Mouse (Mus musculus) heart, adult 2 months (tissue): ENCODE data around the gene Hspb8. TPM values are rescaled to one million over a fixed set of nuclear protein-coding genes. Genes with fewer than 3 reads are reported as not detected.

ENCODE experiments used
- DNase-seq, 2 experiments: peaks; one replicate each; pipeline ENCODE4 v3.0.0; 2021
- H3K27ac ChIP-seq: fragments of 200-600 bp; 2 replicates; pipeline ENCODE4 v1.8.1; 2022
- H3K27me3 ChIP-seq: fragments of 200-500 bp; 2 replicates; pipeline ENCODE4 v1.6.1; 2012; ENCODE audit warnings: mild to moderate bottlenecking, low read length, inconsistent platforms, mixed read lengths; ENCODE audit not compliant: control insufficient read depth, insufficient read depth
- H3K36me3 ChIP-seq: fragments of 200-500 bp; 2 replicates; pipeline ENCODE4 v1.6.1; 2012; ENCODE audit warnings: low read length, inconsistent platforms; ENCODE audit not compliant: control insufficient read depth, insufficient read depth
- H3K4me1 ChIP-seq: fragments of 200-500 bp; 2 replicates; pipeline ENCODE4 v1.6.1; 2011; ENCODE audit warnings: low read length; ENCODE audit not compliant: control insufficient read depth, insufficient read depth
- H3K4me3 ChIP-seq: fragments of 200-600 bp; 2 replicates; pipeline ENCODE4 v1.8.1; 2022
- H3K79me2 ChIP-seq: fragments of 200-500 bp; replicated peaks from 2 replicates; pipeline ENCODE4 v1.6.1; 2012; ENCODE audit warnings: mild to moderate bottlenecking, inconsistent platforms, low read length, moderate library complexity, mixed read lengths; ENCODE audit not compliant: control insufficient read depth, insufficient read depth
- H3K9ac ChIP-seq: fragments of 200-500 bp; 2 replicates; pipeline ENCODE4 v1.6.1; 2012; ENCODE audit warnings: low read depth, mild to moderate bottlenecking, control low read depth, inconsistent platforms, low read length, mixed read lengths
- CTCF ChIP-seq: fragments of 200-600 bp; IDR thresholded peaks from 2 replicates; pipeline ENCODE4 v1.8.1; 2022; ENCODE audit warnings: antibody characterized with exemption, mild to moderate bottlenecking, moderate library complexity
- EP300 ChIP-seq: fragments of 200-500 bp; IDR thresholded peaks from 2 replicates; pipeline ENCODE4 v1.6.1; 2011; ENCODE audit warnings: low read depth, low read length, control low read depth; ENCODE audit not compliant: insufficient read depth
- POLR2A ChIP-seq: fragments of 200-500 bp; IDR thresholded peaks from 2 replicates; pipeline ENCODE4 v1.6.1; 2011; ENCODE audit warnings: mild to moderate bottlenecking, low read depth, low read length, control low read depth; ENCODE audit not compliant: insufficient read depth
- WGBS: fragments of 180-500 bp; shearing (Covaris S2); methylation state at CpG from one replicate; pipeline ENCODE4 v1.1.7; 2018; 5-methylcytosine and 5-hydroxymethylcytosine counted together
- intact Hi-C: fragments of 180-260 bp; cut with DNase I; formaldehyde crosslinking; loops from one replicate; pipeline ENCODE4 v1.15.1; 2025
- polyA plus RNA-seq: library from polyadenylated mRNA; depleted of rRNA; stranded (reverse); fragments of >200 nt; gene quantifications from 2 replicates; pipeline ENCODE4 v1.2.3, GENCODE M21; 2012
- total RNA-seq, 2 experiments: library from RNA; stranded (reverse); gene quantifications; 2 replicates each; pipeline ENCODE4 v1.2.3; 2021

Hspb8 gene
- total and polyA plus RNA-seq, 3 experiments, result 419 to 552 (median 483) TPM

- Histone ChIP-seq H3K36me3 (no peaks in the 10 kb centered on the region), H3K9ac (no peak overlapping the region), H3K4me3 (no peak overlapping the region), H3K27ac (no peak overlapping the region), H3K27me3 (no peaks in the 10 kb centered on the region), H3K4me1 (peaks cover 4% of the 10 kb centered on the region), H3K79me2 (no peaks in the 10 kb centered on the region)
- WGBS, result 54% methylated on average over 23 of the region's 23 CpGs
- intact Hi-C loops, result no loop called here
- no peak for DNase-seq
- TF ChIP-seq POLR2A (no peak), EP300 (no peak), CTCF (no peak)
These were observed 23.9 kb upstream of the Hspb8 start for GRCm38 (mm10) chr5:116446552-116446951.

GRCm38 (mm10) chr5:116445634-116446367 lies 23.1 kb upstream of the Hspb8 start:
- TF ChIP-seq POLR2A, result no peak
- TF ChIP-seq EP300, result no peak
- no peak for TF ChIP-seq CTCF
- no peak for DNase-seq
- Histone ChIP-seq H3K27ac (no peak overlapping the region; the same call in 1 of the 2 replicates), H3K36me3 (no peaks in the 10 kb centered on the region), H3K79me2 (no peaks in the 10 kb centered on the region), H3K9ac (no peak overlapping the region), H3K4me3 (no peak overlapping the region), H3K27me3 (no peaks in the 10 kb centered on the region), H3K4me1 (peaks cover 4% of the 10 kb centered on the region)
- WGBS, result 46% methylated on average over 10 of the region's 10 CpGs
- intact Hi-C loops, result no loop called here

- peak; percentile 23 to 39 for DNase-seq
- peaks cover 2% of the 10 kb centered on the region; the same call in 1 of the 2 replicates for H3K4me1 ChIP-seq
These were observed 21.9 kb upstream of the Hspb8 start for GRCm38 (mm10) chr5:116444517-116444916.

DNA sequence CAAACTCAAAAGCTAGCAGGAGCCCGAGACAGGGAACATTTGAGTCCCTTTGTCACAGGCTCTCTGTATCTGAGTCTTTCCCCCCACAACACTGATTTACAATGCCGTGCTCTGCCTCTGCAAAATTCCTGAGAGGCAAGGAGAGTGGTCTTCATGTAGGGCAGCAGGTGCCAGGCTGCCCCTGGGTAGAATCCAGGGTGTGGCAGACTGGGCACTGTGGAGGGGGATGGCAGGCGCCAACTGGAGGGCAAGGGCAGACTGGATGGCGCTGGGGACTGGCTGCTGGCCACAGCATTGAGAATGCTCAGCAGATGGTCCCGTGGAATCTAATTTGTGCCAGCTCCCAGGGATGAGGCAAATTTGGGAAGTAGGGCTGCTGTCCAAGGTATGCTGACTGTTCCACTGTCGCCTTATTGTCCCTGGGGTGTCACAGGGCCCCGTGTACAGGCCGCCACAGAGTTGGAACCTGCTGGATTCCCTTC lies 20.8 kb upstream of the Hspb8 start:
- H3K4me1 ChIP-seq, result peaks cover 2% of the 10 kb centered on the region; the same call in 1 of the 2 replicates
- DNase-seq, result peak; percentile 64 to 83
- H3K27me3 ChIP-seq, result no peaks in the 10 kb centered on the region
- TF ChIP-seq CTCF (no peak), POLR2A (no peak), EP300 (peak; percentile 85)
- H3K9ac ChIP-seq, result 0 out of 2 replicates have a peak overlapping the region, but pooled peaks have one; percentile 49
- WGBS, result 57% methylated on average over 8 of the region's 8 CpGs
- H3K79me2 ChIP-seq, result no peaks in the 10 kb centered on the region
- no peak overlapping the region for H3K4me3 ChIP-seq
- H3K36me3 ChIP-seq, result no peaks in the 10 kb centered on the region
- H3K27ac ChIP-seq, result peak overlapping the region; percentile 84
- intact Hi-C loops, result loop anchor here (2.0 kb wide), 1 partner anchor 21 kb away; the partner anchor contains the start of gene Hspb8

More at GRCm38 (mm10) chr5:116444517-116444916, 21.9 kb upstream of the Hspb8 start:
- H3K9ac ChIP-seq, result peak overlapping the region; percentile 28; the same call in 1 of the 2 replicates
- H3K4me3 ChIP-seq, result no peak overlapping the region
- H3K36me3 ChIP-seq, result no peaks in the 10 kb centered on the region
- TF ChIP-seq CTCF, result peak; percentile 52
- no peak for TF ChIP-seq EP300
- no peak for TF ChIP-seq POLR2A
- intact Hi-C loops, result no loop called here
- peak overlapping the region; percentile 66 for H3K27ac ChIP-seq
- WGBS, result 57% methylated on average over 27 of the region's 27 CpGs
- no peaks in the 10 kb centered on the region for H3K27me3 ChIP-seq
- H3K79me2 ChIP-seq, result no peaks in the 10 kb centered on the region

- no peak overlapping the region for H3K4me3 ChIP-seq
- no peak for TF ChIP-seq EP300
- no peak for TF ChIP-seq CTCF
- no peak for TF ChIP-seq POLR2A
- H3K27me3 ChIP-seq, result no peaks in the 10 kb centered on the region
- peak in 1 of 2 experiments; percentile 14 for DNase-seq
- no peak overlapping the region for H3K9ac ChIP-seq
- intact Hi-C loops, result loop anchor here (2.0 kb wide), 1 partner anchor 20 kb away; the partner anchor contains the start of gene Hspb8
- no peaks in the 10 kb centered on the region for H3K79me2 ChIP-seq
- peak overlapping the region; percentile 84 for H3K27ac ChIP-seq
- no peaks in the 10 kb centered on the region for H3K36me3 ChIP-seq
- peaks cover 2% of the 10 kb centered on the region; the same call in 1 of the 2 replicates for H3K4me1 ChIP-seq
- WGBS, result 60% methylated on average over 7 of the region's 7 CpGs
These were observed 20.2 kb upstream of the Hspb8 start for GRCm38 (mm10) chr5:116442697-116443458.

DNA sequence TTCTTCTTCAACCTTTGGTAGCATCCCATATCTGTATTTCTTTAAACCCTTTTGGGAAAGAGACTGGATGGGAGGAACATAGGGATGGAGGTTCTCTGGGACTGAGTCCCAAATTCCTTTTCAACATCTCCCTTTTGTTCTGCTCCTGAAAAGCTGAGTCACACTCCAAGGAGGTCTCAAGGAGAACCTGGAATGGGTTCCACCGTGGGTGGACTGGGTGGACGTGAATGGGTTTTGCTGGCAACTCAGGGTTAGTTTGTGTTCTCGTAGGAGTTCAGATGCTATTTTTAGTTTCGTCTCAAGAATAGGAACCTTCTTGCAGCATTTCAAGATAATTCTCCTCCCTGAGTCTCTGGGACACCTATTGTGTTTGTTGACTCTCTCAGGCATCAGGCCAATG lies 17.6 kb upstream of the Hspb8 start:
- Histone ChIP-seq H3K27me3 (no peaks in the 10 kb centered on the region), H3K4me1 (peaks cover 2% of the 10 kb centered on the region; the same call in 1 of the 2 replicates), H3K79me2 (no peaks in the 10 kb centered on the region), H3K9ac (no peak overlapping the region), H3K4me3 (no peak overlapping the region), H3K36me3 (no peaks in the 10 kb centered on the region), H3K27ac (no peak overlapping the region)
- DNase-seq, result no peak
- 17% methylated on average over 4 of the region's 4 CpGs for WGBS
- TF ChIP-seq POLR2A (no peak), CTCF (no peak), EP300 (no peak)
- intact Hi-C loops, result no loop called here
